Mouse (Mus musculus) liver, postnatal 0 days (tissue): Measurements from ENCODE around the gene Gse1. TPM values are rescaled to one million over a fixed set of nuclear protein-coding genes. Genes with fewer than 3 reads are reported as not detected.

ENCODE experiments used
- ATAC-seq: fragments of 200-750 bp; cut with Nextera tagmentation; 2 replicates; pipeline ENCODE4 v1.8.0; 2017; ENCODE audit warnings: mild to moderate bottlenecking, moderate library complexity
- DNase-seq: peaks from one replicate; pipeline ENCODE4 v3.0.0-alpha.2; 2016
- H3K27ac ChIP-seq: fragments of 300-500 bp; sonication (generic); 2 replicates; pipeline ENCODE4 v1.5.1; 2014; ENCODE audit warnings: antibody characterized with exemption, moderate library complexity, mild to moderate bottlenecking, low read depth
- H3K27me3 ChIP-seq: fragments of 300-500 bp; sonication (generic); 2 replicates; pipeline ENCODE4 v1.6.1; 2014; ENCODE audit warnings: low read length, control low read depth, mixed read lengths; ENCODE audit not compliant: insufficient read depth
- H3K36me3 ChIP-seq: fragments of 300-500 bp; sonication (generic); replicated peaks from 2 replicates; pipeline ENCODE4 v1.6.1; 2014; ENCODE audit warnings: mild to moderate bottlenecking, control low read depth, low read length, moderate library complexity, mixed read lengths; ENCODE audit not compliant: insufficient read depth
- H3K4me1 ChIP-seq: fragments of 300-500 bp; sonication (generic); 2 replicates; pipeline ENCODE4 v1.6.1; 2014; ENCODE audit warnings: antibody characterized with exemption, mild to moderate bottlenecking, control low read depth; ENCODE audit not compliant: insufficient read depth
- H3K4me2 ChIP-seq: fragments of 300-500 bp; sonication (generic); 2 replicates; pipeline ENCODE4 v1.6.1; 2014; ENCODE audit warnings: low read depth, mild to moderate bottlenecking, low read length, moderate library complexity, mixed read lengths
- H3K4me3 ChIP-seq: fragments of 300-500 bp; sonication (generic); 2 replicates; pipeline ENCODE4 v1.5.1; 2014; ENCODE audit warnings: low read depth, low read length
- H3K9ac ChIP-seq: fragments of 300-500 bp; sonication (generic); replicated peaks from 2 replicates; pipeline ENCODE4 v1.6.1; 2014; ENCODE audit warnings: mild to moderate bottlenecking, moderate library complexity
- H3K9me3 ChIP-seq: fragments of 300-500 bp; sonication (generic); 2 replicates; pipeline ENCODE4 v1.6.1; 2016; ENCODE audit warnings: mild to moderate bottlenecking, control low read depth, low read length, mixed read lengths
- CTCF ChIP-seq: sonication (generic); IDR thresholded peaks from 2 replicates; pipeline ENCODE4 v1.5.1; 2016; ENCODE audit warnings: antibody characterized with exemption, low read depth
- EP300 ChIP-seq: IDR thresholded peaks from 2 replicates; pipeline ENCODE4 v1.6.1; 2016; ENCODE audit warnings: antibody characterized with exemption, low read depth, mild to moderate bottlenecking
- WGBS: fragments of 180-500 bp; shearing (Covaris S2); extraction: QIAGEN DNeasy Blood & Tissue Kit; methylation state at CpG from one replicate; pipeline ENCODE4 v1.1.7; 2014; ENCODE audit not compliant: insufficient replicate concordance; 5-methylcytosine and 5-hydroxymethylcytosine counted together
- polyA plus RNA-seq: library from polyadenylated mRNA; unstranded; fragments of >200 nt; fragmentation: Nextera tagmentation; extraction: Ambion mirVana; gene quantifications from 2 replicates; pipeline ENCODE4 v1.2.1, GENCODE M21; 2015

Gse1 gene
- polyA plus RNA-seq, 1 experiment from 2014 or later: 7.7 TPM

DNA sequence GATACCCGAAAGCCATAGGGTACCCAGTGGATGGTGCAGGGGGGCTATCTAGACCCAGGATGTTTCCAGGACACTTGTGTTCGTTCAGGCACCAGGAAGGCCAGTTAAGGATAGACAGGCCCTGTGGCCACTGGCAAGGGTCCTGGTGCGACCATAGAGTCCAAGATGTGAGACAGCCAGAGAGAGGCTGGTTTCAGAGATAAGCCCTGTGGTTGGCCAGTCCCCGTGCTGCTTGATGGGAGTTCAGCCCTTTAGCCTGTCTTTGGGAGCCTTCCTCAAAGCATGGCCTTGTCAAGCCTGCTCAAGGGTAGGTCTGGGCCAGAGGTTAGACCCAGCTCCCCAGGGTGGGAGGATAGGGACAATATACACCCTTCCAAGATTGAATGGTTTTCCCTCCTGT, 251.4 kb downstream of the Gse1 start:
- 46% methylated on average over 4 of the region's 4 CpGs for WGBS
- 0 out of 2 replicates have a peak overlapping the region, but pooled peaks have one; percentile 8 for H3K27ac ChIP-seq
- no peak for ATAC-seq

DNA sequence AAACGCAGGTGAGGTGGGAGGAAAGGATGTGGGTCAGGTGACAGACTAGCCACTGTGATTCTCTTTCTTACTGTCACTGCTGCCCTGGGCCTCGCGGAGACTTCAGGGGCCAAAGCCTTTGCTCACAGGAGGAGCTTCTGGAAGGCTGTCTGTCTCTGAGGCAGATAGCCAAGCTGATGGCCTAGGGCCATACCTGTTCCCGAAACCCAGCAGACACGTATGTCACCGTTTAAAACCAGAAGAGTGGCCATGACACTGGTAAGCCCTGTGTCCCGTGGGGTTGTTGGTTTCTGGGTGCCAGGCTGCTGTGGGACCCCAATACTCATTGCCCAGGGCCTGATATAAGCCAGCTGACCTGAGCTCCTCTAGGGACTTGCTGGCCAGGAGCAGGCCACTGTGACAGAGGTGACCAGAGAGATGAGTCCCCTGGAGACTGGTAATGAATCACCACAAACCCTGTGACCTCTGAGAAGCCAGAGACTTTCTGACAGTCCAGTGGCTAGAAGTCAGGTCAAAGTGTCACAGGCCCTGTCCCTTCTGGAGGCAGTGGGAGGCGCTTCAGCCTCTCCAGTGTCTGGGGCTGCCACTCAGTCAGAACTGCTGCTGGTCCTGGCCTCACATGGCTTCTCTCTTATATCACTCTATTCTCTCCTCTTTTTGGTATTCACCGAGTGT, 253.9 kb downstream of the Gse1 start:
- Histone ChIP-seq H3K9ac (no peak overlapping the region), H3K9me3 (no peaks in the 10 kb centered on the region), H3K4me3 (no peak overlapping the region), H3K27me3 (no peaks in the 10 kb centered on the region), H3K4me1 (peaks cover 34% of the 10 kb centered on the region), H3K36me3 (no peaks in the 10 kb centered on the region), H3K4me2 (no peak overlapping the region), H3K27ac (no peak overlapping the region)
- DNase-seq: no peak
- no peak for TF ChIP-seq CTCF
- TF ChIP-seq EP300: no peak
- ATAC-seq: no peak
- WGBS: 75% methylated on average over 9 of the region's 9 CpGs

More for the DNA sequence above, 251.4 kb downstream of the Gse1 start:
- no peak overlapping the region for H3K4me2 ChIP-seq
- no peaks in the 10 kb centered on the region for H3K36me3 ChIP-seq
- no peak overlapping the region for H3K9ac ChIP-seq
- TF ChIP-seq CTCF: no peak
- TF ChIP-seq EP300: no peak; the same call in 1 of the 2 replicates
- H3K4me3 ChIP-seq: no peak overlapping the region
- H3K9me3 ChIP-seq: no peaks in the 10 kb centered on the region
- H3K27me3 ChIP-seq: no peaks in the 10 kb centered on the region
- peaks cover 35% of the 10 kb centered on the region for H3K4me1 ChIP-seq
- no peak for DNase-seq

DNA sequence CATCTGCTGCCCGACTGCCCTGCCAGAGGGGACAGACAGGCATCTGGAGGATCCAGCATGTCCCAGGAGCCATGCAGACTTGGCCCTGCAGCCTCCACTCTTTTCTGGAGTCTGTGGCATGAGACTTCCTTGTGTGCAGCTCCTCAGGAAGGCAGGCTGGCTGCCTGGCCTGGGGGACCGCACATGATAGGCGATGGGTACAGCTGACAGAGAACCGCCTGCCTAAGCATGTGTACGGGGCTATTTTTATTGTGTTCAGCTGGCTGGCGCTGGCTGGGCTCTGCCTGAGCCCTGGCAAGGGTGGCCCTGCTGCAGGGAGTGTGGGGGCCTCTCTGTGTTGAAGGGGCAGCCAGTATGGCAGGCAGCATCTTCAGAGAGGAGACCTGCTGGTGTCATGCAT, 256.2 kb downstream of the Gse1 start:
- 43% methylated on average over 6 of the region's 6 CpGs for WGBS
- no peaks in the 10 kb centered on the region for H3K36me3 ChIP-seq
- no peaks in the 10 kb centered on the region for H3K27me3 ChIP-seq
- TF ChIP-seq CTCF (no peak), EP300 (no peak)
- ATAC-seq (no peak), DNase-seq (no peak)
- no peak overlapping the region; the same call in 1 of the 2 replicates for H3K4me2 ChIP-seq
- 0 out of 2 replicates have a peak overlapping the region, but pooled peaks have one; percentile 19 for H3K27ac ChIP-seq
- H3K4me1 ChIP-seq: peaks cover 29% of the 10 kb centered on the region
- H3K9ac ChIP-seq: peak overlapping the region; percentile 35; the same call in 1 of the 2 replicates
- no peak overlapping the region for H3K4me3 ChIP-seq
- no peaks in the 10 kb centered on the region for H3K9me3 ChIP-seq

DNA sequence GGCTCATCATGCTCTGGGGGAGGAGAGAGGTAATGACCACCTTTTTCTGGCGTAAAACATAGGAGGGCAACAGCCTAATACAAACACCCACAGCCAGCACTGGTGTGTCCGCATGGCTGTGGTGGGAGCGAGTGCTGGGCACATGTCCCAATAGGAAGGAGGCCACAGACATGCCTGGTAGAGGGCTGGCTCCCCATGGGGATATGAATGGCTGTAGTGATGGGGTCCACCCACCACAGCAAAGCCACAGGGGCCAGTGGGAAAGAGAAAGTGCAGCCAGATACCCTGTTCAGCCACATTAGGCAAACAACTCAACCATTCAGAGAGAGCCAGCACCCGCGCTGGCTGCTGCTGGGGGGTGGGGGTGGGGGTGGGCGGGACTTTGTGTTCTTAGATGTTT, 256.9 kb downstream of the Gse1 start:
- Histone ChIP-seq H3K9ac (peak overlapping the region; percentile 35; the same call in 1 of the 2 replicates), H3K9me3 (no peaks in the 10 kb centered on the region), H3K4me2 (peak overlapping the region; percentile 93), H3K27ac (peak overlapping the region; percentile 96), H3K4me3 (no peak overlapping the region), H3K27me3 (no peaks in the 10 kb centered on the region), H3K4me1 (peaks cover 29% of the 10 kb centered on the region), H3K36me3 (no peaks in the 10 kb centered on the region)
- ATAC-seq: no peak
- TF ChIP-seq EP300 (no peak), CTCF (no peak)
- DNase-seq: no peak
- 41% methylated on average over 6 of the region's 6 CpGs for WGBS

DNA sequence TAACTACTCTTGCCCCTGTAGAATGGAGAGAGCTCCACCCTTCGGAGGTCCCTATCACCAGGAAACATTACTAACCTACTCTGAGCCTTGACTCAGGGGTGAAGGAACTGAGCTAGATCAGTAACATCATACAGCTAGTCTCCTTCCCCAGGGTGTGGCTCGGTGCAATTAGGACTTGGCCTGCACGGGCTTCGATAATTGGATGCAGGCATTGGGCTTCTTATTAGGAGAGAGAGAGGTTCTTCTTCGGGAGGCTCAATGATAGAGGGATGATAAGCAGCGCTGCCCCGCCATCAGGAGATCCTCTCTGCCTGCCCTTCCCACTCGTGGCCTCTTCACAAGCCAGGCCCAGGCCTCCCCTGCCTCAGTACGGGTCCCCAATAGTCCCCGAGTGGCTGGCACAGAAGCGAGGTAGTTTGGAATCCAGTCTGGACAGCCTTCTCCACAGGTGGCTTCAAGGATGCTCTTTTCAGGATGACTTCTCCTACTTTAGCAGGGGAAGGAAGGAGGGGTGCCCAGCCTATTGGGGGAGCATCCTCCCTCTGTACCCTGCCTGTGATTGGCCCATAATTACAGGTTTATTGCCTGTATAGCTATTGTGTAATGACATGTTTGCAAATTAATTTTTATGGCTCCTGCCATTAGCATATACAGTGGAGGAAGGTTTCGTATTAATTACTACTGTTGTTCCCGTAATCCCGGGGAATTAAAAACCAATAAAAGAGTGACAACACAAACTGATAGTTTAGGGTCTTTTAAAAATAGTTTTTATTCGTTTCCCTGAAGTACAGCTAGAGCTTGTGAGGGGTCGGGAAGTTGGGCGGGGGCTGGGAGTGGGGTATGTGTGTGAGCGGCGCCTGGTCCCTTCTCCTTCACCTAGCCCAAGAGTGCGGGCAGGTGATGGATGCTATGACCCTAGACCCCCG, 257.6 kb downstream of the Gse1 start:
- no peak for DNase-seq
- ATAC-seq: peak; percentile 32
- no peaks in the 10 kb centered on the region for H3K36me3 ChIP-seq
- peaks cover 36% of the 10 kb centered on the region for H3K4me1 ChIP-seq
- peak overlapping the region; percentile 89 for H3K4me3 ChIP-seq
- H3K9me3 ChIP-seq: no peaks in the 10 kb centered on the region
- H3K27ac ChIP-seq: peak overlapping the region; percentile 96
- H3K4me2 ChIP-seq: peak overlapping the region; percentile 93
- H3K9ac ChIP-seq: peak overlapping the region; percentile 90
- TF ChIP-seq EP300 (peak; percentile 60; the same call in 1 of the 2 replicates), CTCF (no peak)
- no peaks in the 10 kb centered on the region for H3K27me3 ChIP-seq
- WGBS: 25% methylated on average over 21 of the region's 21 CpGs
